Mouse (Mus musculus) spleen, adult 2 months (tissue): ENCODE results near the gene 4930544D05Rik. TPM values are rescaled to one million over a fixed set of nuclear protein-coding genes. Genes with fewer than 3 reads are reported as not detected.
A peak's percentile ranks its signal among the peaks of the same experiment; 100 is the strongest.

ENCODE experiments used
- DNase-seq, 2 experiments: peaks; one replicate each; pipeline versions ENCODE4 v3.0.0 to v3.0.0-alpha.2; 2012 to 2021; ENCODE audit warnings: low spot score in 2 of 2, low read depth in 1 of 2
- H3K27ac ChIP-seq: fragments of 200-500 bp; 2 replicates; pipeline ENCODE4 v1.5.1; 2012; ENCODE audit warnings: low read length, inconsistent platforms; ENCODE audit not compliant: insufficient read depth
- H3K27me3 ChIP-seq: fragments of 200-500 bp; 2 replicates; pipeline ENCODE4 v1.6.1; 2012; ENCODE audit warnings: mild to moderate bottlenecking, moderate library complexity, low read length, inconsistent platforms; ENCODE audit not compliant: control insufficient read depth, insufficient read depth
- H3K36me3 ChIP-seq: fragments of 200-500 bp; 2 replicates; pipeline ENCODE4 v1.6.1; 2012; ENCODE audit warnings: mild to moderate bottlenecking, low read length, inconsistent platforms; ENCODE audit not compliant: control insufficient read depth, insufficient read depth
- H3K4me1 ChIP-seq: fragments of 200-500 bp; 2 replicates; pipeline ENCODE4 v1.6.1; 2011; ENCODE audit warnings: inconsistent platforms; ENCODE audit not compliant: control insufficient read depth, insufficient read depth, insufficient read length
- H3K4me3 ChIP-seq: fragments of 200-500 bp; 2 replicates; pipeline ENCODE4 v1.5.1; 2011; ENCODE audit warnings: mild to moderate bottlenecking, inconsistent platforms; ENCODE audit not compliant: insufficient read depth, insufficient read length; ENCODE audit errors: extremely low read depth
- CTCF ChIP-seq: fragments of 200-500 bp; IDR thresholded peaks from 2 replicates; pipeline ENCODE4 v1.5.1; 2011; ENCODE audit warnings: mild to moderate bottlenecking, inconsistent platforms; ENCODE audit not compliant: insufficient read depth, insufficient read length, insufficient replicate concordance; ENCODE audit errors: extremely low read depth
- POLR2A ChIP-seq: fragments of 200-500 bp; IDR thresholded peaks from 2 replicates; pipeline ENCODE4 v1.6.1; 2011; ENCODE audit warnings: low read depth, low read length, inconsistent platforms
- WGBS: fragments of 180-500 bp; shearing (Covaris S2); methylation state at CpG from one replicate; pipeline ENCODE4 v1.1.7; 2018; 5-methylcytosine and 5-hydroxymethylcytosine counted together
- polyA plus RNA-seq: library from polyadenylated mRNA; depleted of rRNA; stranded (reverse); fragments of >200 nt; gene quantifications from 2 replicates; pipeline ENCODE4 v1.2.3, GENCODE M21; 2012

The 4930544D05Rik gene
- polyA plus RNA-seq, 1 experiment: not detected

DNA sequence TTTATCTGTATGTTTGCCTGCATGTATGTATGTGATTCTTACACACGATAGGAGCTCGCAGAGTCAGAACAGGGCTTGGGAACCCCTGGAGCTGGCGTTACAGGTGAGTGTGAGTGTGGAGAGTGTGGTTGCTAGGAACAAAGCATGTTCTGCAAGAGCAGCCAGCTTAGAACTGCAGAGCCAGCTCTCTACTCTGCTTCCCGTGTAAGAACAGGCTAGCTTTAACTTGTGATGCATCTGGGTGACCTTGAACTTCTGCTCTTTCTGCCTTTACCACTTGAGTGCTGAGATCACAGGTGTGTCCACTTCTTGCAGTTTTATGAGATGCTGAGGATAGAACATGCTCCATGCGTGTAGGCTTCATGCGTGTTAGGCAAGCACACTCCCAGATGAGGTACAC lies 36.7 kb upstream of the 4930544D05Rik start:
- peaks cover 2% of the 10 kb centered on the region for H3K36me3 ChIP-seq
- peaks cover 7% of the 10 kb centered on the region; the same call in 1 of the 2 replicates for H3K4me1 ChIP-seq
- TF ChIP-seq CTCF (no peak), POLR2A (no peak)
- no peak overlapping the region for H3K27ac ChIP-seq
- WGBS: 80% methylated on average over 6 of the region's 6 CpGs
- DNase-seq: no peak
- no peak overlapping the region for H3K4me3 ChIP-seq
- H3K27me3 ChIP-seq: no peaks in the 10 kb centered on the region

DNA sequence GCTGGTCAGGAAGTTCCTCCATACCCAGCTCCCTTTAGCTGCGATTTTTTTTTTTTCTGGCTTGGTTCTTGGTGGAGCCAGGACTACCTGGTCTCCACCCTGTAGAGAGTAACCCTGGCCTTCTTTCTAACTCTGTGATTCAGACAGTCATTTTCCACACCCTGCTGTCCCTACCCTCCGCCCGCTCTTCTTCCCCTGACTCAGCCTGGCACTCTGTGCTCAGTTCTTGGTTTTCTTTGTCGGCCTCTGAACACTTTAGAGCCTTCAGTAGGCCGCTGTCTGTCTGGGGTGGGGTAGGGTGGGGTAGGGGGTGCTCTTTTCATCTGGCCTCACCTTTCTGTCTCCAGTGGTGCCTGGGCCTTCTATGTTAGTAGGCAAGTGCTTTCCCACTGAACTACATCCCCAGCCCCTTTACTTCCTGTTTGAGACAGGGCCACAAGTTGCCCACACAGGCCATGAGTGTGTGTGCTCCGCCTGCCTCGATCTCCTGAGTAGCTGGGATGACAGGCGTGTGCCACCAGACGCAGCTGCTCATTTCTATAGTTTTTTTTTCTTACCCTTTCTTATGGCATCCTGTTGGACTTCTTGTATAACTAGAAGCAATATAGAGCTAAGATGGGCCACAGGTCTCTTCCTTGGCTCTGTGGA lies 35.8 kb upstream of the 4930544D05Rik start:
- TF ChIP-seq POLR2A (no peak), CTCF (no peak)
- Histone ChIP-seq H3K4me1 (peaks cover 7% of the 10 kb centered on the region; the same call in 1 of the 2 replicates), H3K36me3 (no peaks in the 10 kb centered on the region), H3K27ac (peak overlapping the region; percentile 46), H3K4me3 (no peak overlapping the region), H3K27me3 (no peaks in the 10 kb centered on the region)
- DNase-seq: no peak
- 41% methylated on average over 9 of the region's 9 CpGs for whole genome bisulfite sequencing

- Histone ChIP-seq H3K27me3 (no peaks in the 10 kb centered on the region), H3K36me3 (no peaks in the 10 kb centered on the region), H3K4me1 (peaks cover 7% of the 10 kb centered on the region; the same call in 1 of the 2 replicates), H3K4me3 (no peak overlapping the region), H3K27ac (peak overlapping the region; percentile 46)
- DNase-seq: no peak
- TF ChIP-seq POLR2A (no peak), CTCF (no peak)
- 43% methylated on average over 5 of the region's 5 CpGs for WGBS
These were observed 35.3 kb upstream of the 4930544D05Rik start for GRCm38 (mm10) chr11:70580358-70580720.

DNA sequence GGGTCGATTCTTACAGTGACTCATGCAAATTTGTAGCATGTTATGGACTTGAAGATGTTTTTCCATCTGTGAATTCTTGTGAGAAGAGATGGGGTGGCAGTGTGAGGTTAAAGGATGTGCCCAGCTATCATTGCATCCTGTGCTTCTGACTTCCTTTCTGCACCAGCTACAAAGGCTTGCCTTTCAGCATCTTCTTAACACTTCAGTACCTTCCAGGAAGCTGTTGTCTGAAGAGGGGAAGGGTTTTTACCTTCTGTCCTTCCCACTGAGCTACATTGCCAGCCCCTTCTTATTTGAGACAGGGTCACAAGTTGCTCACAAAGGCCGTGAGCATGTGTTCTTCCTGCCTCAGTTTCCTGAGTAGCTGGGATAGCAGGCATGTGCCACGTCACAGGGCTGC lies 34.7 kb upstream of the 4930544D05Rik start:
- H3K36me3 ChIP-seq: no peaks in the 10 kb centered on the region
- TF ChIP-seq CTCF: no peak
- TF ChIP-seq POLR2A: no peak
- H3K27ac ChIP-seq: peak overlapping the region; percentile 60
- H3K4me1 ChIP-seq: peaks cover 7% of the 10 kb centered on the region; the same call in 1 of the 2 replicates
- DNase-seq: no peak
- WGBS: 24% methylated on average over 3 of the region's 3 CpGs
- no peaks in the 10 kb centered on the region for H3K27me3 ChIP-seq
- H3K4me3 ChIP-seq: no peak overlapping the region

DNA sequence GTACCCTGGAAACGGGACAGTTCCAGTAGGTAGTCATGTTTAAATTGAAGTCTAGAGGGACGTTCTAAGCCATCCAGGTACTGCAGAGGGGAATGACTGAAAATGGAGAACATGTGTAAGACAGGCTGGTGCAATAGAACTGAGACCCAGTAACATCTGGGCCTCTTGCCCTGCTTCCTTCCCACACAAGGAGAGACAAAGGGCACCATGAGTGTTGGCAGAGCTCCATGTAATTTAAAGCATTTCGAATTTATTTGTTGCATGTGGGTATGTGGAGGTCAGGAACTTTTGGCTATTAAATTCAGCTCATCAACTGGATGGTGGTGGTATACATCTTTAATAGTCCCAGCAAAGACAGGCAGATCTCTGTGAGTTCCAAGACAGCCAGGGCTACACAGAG lies 33.5 kb upstream of the 4930544D05Rik start:
- DNase-seq: no peak

DNA sequence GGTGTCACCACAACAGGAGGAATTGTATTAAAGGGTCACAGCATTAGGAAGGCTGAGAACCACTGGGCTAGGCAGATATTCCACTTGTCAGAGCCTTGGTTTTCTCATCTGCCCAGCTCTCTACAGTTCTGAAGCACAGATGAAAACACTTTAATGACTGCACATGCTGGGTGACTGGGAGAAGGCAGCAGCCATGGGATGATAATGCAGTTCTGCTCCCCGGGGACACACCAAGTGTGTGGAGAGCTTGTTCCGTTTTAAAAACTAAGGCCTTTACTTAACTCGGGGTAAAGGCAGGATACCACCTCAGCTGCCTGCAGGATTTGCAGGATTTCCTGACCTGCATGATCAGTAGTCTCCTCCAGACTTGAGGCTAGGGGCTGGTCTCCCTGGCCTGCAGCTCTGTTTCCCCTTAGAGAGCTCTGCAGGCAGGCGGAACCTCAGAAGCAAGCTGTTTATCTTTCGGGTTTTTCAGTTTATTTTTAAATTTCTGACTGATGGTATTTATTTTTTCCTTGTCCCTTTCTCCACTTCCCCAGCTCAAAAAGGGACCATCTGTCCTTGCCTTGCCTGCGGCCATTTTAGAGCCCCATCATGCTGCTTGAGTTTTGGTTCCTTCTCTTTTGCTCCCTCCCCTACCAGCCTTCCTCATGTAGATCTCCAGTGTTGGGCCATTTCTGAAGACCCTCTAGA lies 32.5 kb upstream of the 4930544D05Rik start:
- H3K27me3 ChIP-seq: no peaks in the 10 kb centered on the region
- peak overlapping the region; percentile 1; the same call in 1 of the 2 replicates for H3K27ac ChIP-seq
- TF ChIP-seq POLR2A: no peak
- no peak for TF ChIP-seq CTCF
- 31% methylated on average over 6 of the region's 6 CpGs for WGBS
- H3K4me1 ChIP-seq: peaks cover 12% of the 10 kb centered on the region; the same call in 1 of the 2 replicates
- DNase-seq: no peak
- H3K36me3 ChIP-seq: no peaks in the 10 kb centered on the region
- no peak overlapping the region for H3K4me3 ChIP-seq

More for the DNA sequence above, 33.5 kb upstream of the 4930544D05Rik start:
- Histone ChIP-seq H3K27me3 (no peaks in the 10 kb centered on the region), H3K36me3 (no peaks in the 10 kb centered on the region), H3K4me1 (peaks cover 9% of the 10 kb centered on the region; the same call in 1 of the 2 replicates), H3K4me3 (no peak overlapping the region), H3K27ac (no peak overlapping the region)
- no peak for TF ChIP-seq CTCF
- no peak for TF ChIP-seq POLR2A
- WGBS: 50% methylated on average over 3 of the region's 3 CpGs

GRCm38 (mm10) chr11:70583775-70584174 lies 31.9 kb upstream of the 4930544D05Rik start:
- WGBS: 93% methylated on average over 7 of the region's 7 CpGs
- H3K4me1 ChIP-seq: peaks cover 12% of the 10 kb centered on the region; the same call in 1 of the 2 replicates
- no peak overlapping the region for H3K27ac ChIP-seq
- no peak for TF ChIP-seq POLR2A
- TF ChIP-seq CTCF: no peak
- no peak for DNase-seq
- no peak overlapping the region for H3K4me3 ChIP-seq
- no peaks in the 10 kb centered on the region for H3K36me3 ChIP-seq
- no peaks in the 10 kb centered on the region for H3K27me3 ChIP-seq
